Mouse (Mus musculus) olfactory bulb, adult 2 months (tissue): ENCODE data around the gene B230104I21Rik. TPM values are rescaled to one million over a fixed set of nuclear protein-coding genes. Genes with fewer than 3 reads are reported as not detected.

Experiments used
- H3K27ac ChIP-seq: fragments of 200-500 bp; 2 replicates; pipeline ENCODE4 v1.5.1; 2012; ENCODE audit warnings: low read depth, low read length; ENCODE audit not compliant: insufficient read depth
- H3K4me1 ChIP-seq: fragments of 200-500 bp; 2 replicates; pipeline ENCODE4 v1.6.1; 2012; ENCODE audit warnings: low read length; ENCODE audit not compliant: control insufficient read depth, insufficient read depth
- H3K4me3 ChIP-seq: fragments of 200-500 bp; 2 replicates; pipeline ENCODE4 v1.5.1; 2012; ENCODE audit warnings: mild to moderate bottlenecking, low read depth, low read length, moderate library complexity; ENCODE audit not compliant: insufficient read depth
- CTCF ChIP-seq: fragments of 200-500 bp; IDR thresholded peaks from 2 replicates; pipeline ENCODE4 v1.5.1; 2012; ENCODE audit warnings: low read depth, mild to moderate bottlenecking, low read length, moderate library complexity; ENCODE audit not compliant: insufficient read depth
- POLR2A ChIP-seq: fragments of 200-500 bp; IDR thresholded peaks from 2 replicates; pipeline ENCODE4 v1.6.1; 2012; ENCODE audit warnings: mild to moderate bottlenecking, low read depth, low read length, moderate library complexity; ENCODE audit not compliant: insufficient read depth
- WGBS: fragments of 180-500 bp; shearing (Covaris S2); methylation state at CpG from one replicate; pipeline ENCODE4 v1.1.7; 2018; 5-methylcytosine and 5-hydroxymethylcytosine counted together
- polyA plus RNA-seq: library from polyadenylated mRNA; stranded (reverse); fragments of >200 nt; gene quantifications from 2 replicates; pipeline ENCODE4 v1.2.4, GENCODE M21; 2012; ENCODE audit warnings: low replicate concordance; ENCODE audit not compliant: missing spikeins, insufficient read depth, insufficient read length

Gene B230104I21Rik
- not detected in 2 replicates for polyA plus RNA-seq

- TF ChIP-seq POLR2A: no peak
- no peak for TF ChIP-seq CTCF
- Histone ChIP-seq H3K4me1 (peaks cover 6% of the 10 kb centered on the region; the same call in 1 of the 2 replicates), H3K27ac (0 out of 2 replicates have a peak within 1 kb of the TSS, but pooled peaks have one; percentile 5), H3K4me3 (no peak within 1 kb of the TSS)
- 32% methylated on average over 12 of the region's 12 CpGs for WGBS
These were observed at the start of gene B230104I21Rik for GRCm38 (mm10) chr4:154335761-154336160. Gene B230104I21Rik (plus strand): TSS chr4:154336127.

GRCm38 (mm10) chr4:154293735-154294201 is 42.2 kb upstream of the B230104I21Rik start:
- H3K4me1 ChIP-seq: no peaks in the 10 kb centered on the region
- TF ChIP-seq POLR2A: no peak
- no peak for TF ChIP-seq CTCF
- no peak overlapping the region for H3K4me3 ChIP-seq
- 87% methylated on average over 4 of the region's 4 CpGs for WGBS
- no peak overlapping the region for H3K27ac ChIP-seq

GRCm38 (mm10) chr4:154294262-154294731 is 41.6 kb upstream of the B230104I21Rik start:
- H3K4me3 ChIP-seq: no peak overlapping the region
- H3K27ac ChIP-seq: no peak overlapping the region
- whole genome bisulfite sequencing: 85% methylated on average over 8 of the region's 8 CpGs
- TF ChIP-seq CTCF: no peak
- TF ChIP-seq POLR2A: no peak
- no peaks in the 10 kb centered on the region for H3K4me1 ChIP-seq

DNA sequence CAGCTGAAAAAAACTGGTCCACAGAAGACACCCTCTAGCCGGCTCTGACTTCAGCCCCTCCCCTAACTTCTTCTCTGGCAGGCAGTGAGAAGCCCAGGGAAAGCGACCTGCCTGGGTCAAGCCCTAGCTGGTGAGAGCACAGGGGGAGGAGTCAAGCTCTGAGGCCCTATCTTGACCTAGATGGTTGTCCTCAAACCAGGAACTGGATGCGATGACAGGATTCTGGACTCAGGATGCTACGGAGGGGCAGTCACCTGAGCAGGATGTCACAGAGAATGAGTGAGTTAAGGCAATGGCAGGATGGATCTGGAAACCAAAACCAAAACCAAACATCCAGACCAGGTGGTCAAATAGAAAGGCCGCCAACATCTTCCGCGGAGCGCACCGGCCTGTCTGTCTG is 38.2 kb upstream of the B230104I21Rik start:
- Histone ChIP-seq H3K27ac (no peak overlapping the region), H3K4me3 (no peak overlapping the region), H3K4me1 (peaks cover 6% of the 10 kb centered on the region)
- TF ChIP-seq POLR2A (no peak), CTCF (no peak)
- WGBS: 72% methylated on average over 9 of the region's 9 CpGs

- peaks cover 6% of the 10 kb centered on the region for H3K4me1 ChIP-seq
- no peak overlapping the region for H3K27ac ChIP-seq
- H3K4me3 ChIP-seq: peak overlapping the region; percentile 29
- WGBS: 3% methylated on average over 66 of the region's 66 CpGs
- TF ChIP-seq POLR2A (no peak), CTCF (no peak)
These were observed 36.2 kb upstream of the B230104I21Rik start for GRCm38 (mm10) chr4:154299541-154300271.

- peak; percentile 89 for TF ChIP-seq CTCF
- no peak for TF ChIP-seq POLR2A
- H3K4me3 ChIP-seq: no peak within 1 kb of the TSS
- peaks cover 6% of the 10 kb centered on the region for H3K4me1 ChIP-seq
- 30% methylated on average over 7 of the region's 7 CpGs for WGBS
- H3K27ac ChIP-seq: no peak within 1 kb of the TSS
These were observed 34.5 kb upstream of the B230104I21Rik start, which contains the start of gene Arhgef16 for GRCm38 (mm10) chr4:154301466-154301881. Gene Arhgef16 (minus strand): TSS chr4:154301676.

- no peak overlapping the region for H3K4me3 ChIP-seq
- H3K27ac ChIP-seq: no peak overlapping the region
- TF ChIP-seq POLR2A (no peak), CTCF (no peak)
- H3K4me1 ChIP-seq: no peaks in the 10 kb centered on the region
- WGBS: 80% methylated on average over 2 of the region's 2 CpGs
These were observed 26.8 kb upstream of the B230104I21Rik start for GRCm38 (mm10) chr4:154309131-154309530.

DNA sequence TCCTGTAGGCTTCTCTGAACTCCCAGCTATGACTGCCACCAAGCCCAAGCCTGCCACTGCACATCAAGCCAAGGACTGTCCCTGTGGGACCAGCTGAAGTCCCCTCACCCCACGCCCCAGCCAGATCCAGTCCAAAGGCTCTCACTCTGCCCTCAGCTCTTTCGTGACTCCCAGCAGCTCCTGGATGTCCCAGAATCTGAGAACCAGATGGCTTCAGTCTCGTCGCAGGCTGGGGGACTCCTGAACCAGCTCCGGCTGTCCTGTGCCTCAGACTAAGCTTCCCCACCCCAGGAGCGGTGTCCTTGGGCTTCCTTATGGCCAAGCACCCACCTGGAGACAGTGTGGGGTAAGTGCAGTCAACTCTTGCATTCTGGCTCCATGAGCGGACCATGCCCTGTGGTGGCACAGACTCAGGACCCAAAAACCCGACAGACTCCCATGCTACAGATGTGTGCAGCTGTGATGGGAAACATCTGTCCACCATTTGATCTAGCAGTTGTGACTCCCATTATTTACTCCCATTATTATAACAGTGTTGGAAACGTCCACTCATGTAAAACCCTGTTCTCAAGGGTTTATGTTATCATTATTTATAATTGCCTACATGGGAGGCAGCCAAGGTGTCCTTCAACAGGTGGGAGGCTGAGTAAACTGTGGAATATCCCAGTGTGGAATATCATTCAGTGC is 25.2 kb upstream of the B230104I21Rik start:
- WGBS: 88% methylated on average over 9 of the region's 9 CpGs
- no peaks in the 10 kb centered on the region for H3K4me1 ChIP-seq
- TF ChIP-seq POLR2A: no peak
- no peak for TF ChIP-seq CTCF
- no peak overlapping the region for H3K27ac ChIP-seq
- H3K4me3 ChIP-seq: no peak overlapping the region
